Mouse (Mus musculus) heart, postnatal 0 days (tissue): ENCODE measurements around the gene Cit.

ENCODE experiments used
- CTCF ChIP-seq: IDR thresholded peaks from 2 replicates; pipeline ENCODE4 v1.5.1; 2016; ENCODE audit warnings: antibody characterized with exemption, control low read depth, low read depth
- EP300 ChIP-seq: IDR thresholded peaks from 2 replicates; pipeline ENCODE4 v1.6.1; 2016; ENCODE audit warnings: antibody characterized with exemption, low read depth

DNA sequence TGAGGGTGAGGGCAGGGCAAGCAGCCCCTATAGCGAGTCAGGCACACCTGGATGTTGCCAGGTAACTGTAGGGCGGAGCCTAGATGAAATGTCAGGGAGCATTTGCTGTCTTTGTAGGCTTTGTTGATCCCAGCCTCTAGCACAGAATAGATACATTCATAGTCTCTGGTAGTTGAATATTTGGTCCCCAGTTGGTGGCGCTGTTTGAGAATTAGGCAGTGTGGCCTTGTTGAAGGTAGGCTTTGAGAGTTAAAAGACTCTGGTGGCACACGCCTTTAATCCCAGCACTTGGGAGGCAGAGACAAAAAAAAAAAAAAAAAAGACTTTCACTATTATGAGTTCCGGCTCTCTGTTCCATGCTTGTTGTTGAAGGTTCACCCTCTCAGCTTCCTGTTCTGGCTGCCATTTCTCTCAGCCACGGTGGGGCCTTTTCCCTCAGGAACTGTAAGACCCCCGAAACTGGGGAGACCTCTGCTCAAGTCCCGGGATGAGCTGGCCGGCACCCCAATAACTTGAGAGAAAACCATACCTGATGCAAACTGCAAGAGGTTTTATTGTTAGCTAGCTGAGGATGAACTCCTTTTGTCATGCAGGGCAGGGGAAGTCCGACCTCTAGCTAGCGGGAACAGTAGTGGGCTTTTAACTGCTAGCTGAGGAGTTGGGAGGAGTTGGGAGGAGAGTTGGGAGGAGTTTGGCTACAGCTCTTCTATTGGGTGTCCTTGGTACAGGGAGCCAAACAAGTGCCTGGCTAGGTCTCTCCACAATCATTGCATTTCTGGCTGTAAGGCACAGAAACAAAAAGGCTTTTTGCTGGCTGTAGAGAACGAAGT is 3.9 kb upstream of the Cit start:
- no peak for TF ChIP-seq CTCF
- TF ChIP-seq EP300: no peak
